Mouse (Mus musculus) ES-E14 (cell line): ENCODE data around the gene Rflna. TPM values are rescaled to one million over a fixed set of nuclear protein-coding genes. Genes with fewer than 3 reads are reported as not detected.

Experiments
- DNase-seq: peaks from one replicate; pipeline ENCODE4 v3.0.0-alpha.2; 2013; ENCODE audit warnings: low read depth, low spot score
- H3K27ac ChIP-seq: 2 replicates; pipeline ENCODE4 v1.5.1; 2012; ENCODE audit warnings: low read depth, mild to moderate bottlenecking, low read length, moderate library complexity, mixed read lengths; ENCODE audit not compliant: poor library complexity, insufficient read depth, severe bottlenecking
- H3K36me3 ChIP-seq: 2 replicates; pipeline ENCODE4 v1.6.1; 2012; ENCODE audit warnings: mild to moderate bottlenecking, low read length, moderate library complexity, mixed read lengths; ENCODE audit not compliant: control insufficient read depth, poor library complexity, insufficient read depth, severe bottlenecking
- H3K4me1 ChIP-seq, 2 experiments: fragments of 150-350 bp in 1 of 2; sonication (generic) in 1 of 2; 2 replicates each; pipeline ENCODE4 v1.6.1; 2012; ENCODE audit warnings: low read length in 2 of 2, mild to moderate bottlenecking in 1 of 2, mixed read lengths in 1 of 2; ENCODE audit not compliant: control insufficient read depth in 2 of 2, insufficient read depth in 2 of 2, poor library complexity in 1 of 2
- H3K4me3 ChIP-seq, 2 experiments: fragments of 150-350 bp in 1 of 2; sonication (generic) in 1 of 2; 2 replicates each; pipeline ENCODE4 v1.5.1; 2012; ENCODE audit warnings: low read length in 2 of 2, low read depth in 1 of 2, mild to moderate bottlenecking in 1 of 2, mixed read lengths in 1 of 2; ENCODE audit not compliant: insufficient read depth in 1 of 2, poor library complexity in 1 of 2, severe bottlenecking in 1 of 2
- H3K9ac ChIP-seq: 2 replicates; pipeline ENCODE4 v1.6.1; 2012; ENCODE audit warnings: low read depth, mild to moderate bottlenecking, low read length, mixed read lengths; ENCODE audit not compliant: poor library complexity, insufficient read depth, severe bottlenecking
- H3K9me3 ChIP-seq: fragments of 150-350 bp; sonication (generic); 2 replicates; pipeline ENCODE4 v1.6.1; 2012; ENCODE audit warnings: low read depth, mild to moderate bottlenecking, low read length; ENCODE audit not compliant: control insufficient read depth, insufficient read depth
- CHD2 ChIP-seq: IDR thresholded peaks from 2 replicates; pipeline ENCODE4 v1.6.1; 2014; ENCODE audit warnings: mild to moderate bottlenecking, low read depth, low read length, inconsistent platforms
- MAFK ChIP-seq: IDR thresholded peaks from 2 replicates; pipeline ENCODE4 v1.6.1; 2014; ENCODE audit warnings: mild to moderate bottlenecking, low read depth, low read length, inconsistent platforms; ENCODE audit not compliant: insufficient read depth
- ZC3H11A ChIP-seq: IDR thresholded peaks from 2 replicates; pipeline ENCODE4 v1.6.1; 2012; ENCODE audit warnings: low read depth, mild to moderate bottlenecking, inconsistent platforms, low read length, borderline replicate concordance
- in situ Hi-C, 2 experiments: fragments of 600-800 bp; cut with MboI; formaldehyde crosslinking; loops; one replicate each; pipeline ENCODE4 v1.15.1; 2025; ENCODE audit warnings: low sequenced_read_pairs in 2 of 2, inconsistent platforms in 1 of 2; ENCODE audit not compliant: unreplicated experiment in 2 of 2
- total RNA-seq: library from RNA; depleted of rRNA; stranded (reverse); fragments of 300-350 nt; gene quantifications from 2 replicates; pipeline ENCODE4 v1.2.3, GENCODE M21; 2012; rRNA removed

Gene Rflna
- total RNA-seq, 1 experiment, result 1.5 TPM

DNA sequence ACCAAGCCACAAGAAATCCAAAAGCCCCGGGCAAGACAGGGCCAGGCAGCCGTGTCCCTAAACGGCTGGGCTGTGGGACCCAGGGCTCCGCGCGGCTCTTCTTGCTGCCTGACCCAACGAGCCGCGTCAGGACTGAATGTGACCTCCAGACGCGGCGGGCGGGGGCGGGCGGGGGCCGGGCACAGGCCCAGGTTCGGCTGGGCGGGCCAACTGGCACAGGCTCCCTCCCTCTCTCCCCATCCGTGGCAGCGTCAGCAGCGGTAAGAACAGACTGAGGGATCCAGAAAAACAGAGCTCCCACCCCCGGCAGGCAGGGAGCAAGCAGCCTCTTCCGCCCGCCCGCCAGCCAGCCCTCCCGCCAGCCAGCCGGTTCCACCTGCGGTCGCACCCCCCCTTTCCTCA, 55.2 kb downstream of the Rflna start:
- Histone ChIP-seq H3K4me3 (peak overlapping the region; percentile 42 to 46; a peak in 3 of 4 replicates), H3K9me3 (no peaks in the 10 kb centered on the region), H3K27ac (no peak overlapping the region), H3K9ac (peak overlapping the region; percentile 33; the same call in 1 of the 2 replicates), H3K4me1 (peaks cover 5 to 42% of the 10 kb centered on the region in 2 experiments), H3K36me3 (peaks cover 10% of the 10 kb centered on the region; the same call in 1 of the 2 replicates)
- TF ChIP-seq MAFK (no peak), CHD2 (no peak), ZC3H11A (no peak)
- in situ Hi-C loops, result no loop called here
- no peak for DNase-seq

Other genes starting within 250 kb of the Rflna start
- gene Ccdc92, start 140.8 kb upstream of the Rflna start, total RNA-seq, result 3.9 and 5.0 TPM in 2 replicates
- 22.6 and 27.4 TPM in 2 replicates for gene Zfp664, start 140.5 kb upstream of the Rflna start, total RNA-seq
- 19.8 and 19.9 TPM in 2 replicates for gene Ncor2, start 176.0 kb downstream of the Rflna start, total RNA-seq